ENCODE assay signal across 31 mouse cellular contexts in the genomic region with DNA sequence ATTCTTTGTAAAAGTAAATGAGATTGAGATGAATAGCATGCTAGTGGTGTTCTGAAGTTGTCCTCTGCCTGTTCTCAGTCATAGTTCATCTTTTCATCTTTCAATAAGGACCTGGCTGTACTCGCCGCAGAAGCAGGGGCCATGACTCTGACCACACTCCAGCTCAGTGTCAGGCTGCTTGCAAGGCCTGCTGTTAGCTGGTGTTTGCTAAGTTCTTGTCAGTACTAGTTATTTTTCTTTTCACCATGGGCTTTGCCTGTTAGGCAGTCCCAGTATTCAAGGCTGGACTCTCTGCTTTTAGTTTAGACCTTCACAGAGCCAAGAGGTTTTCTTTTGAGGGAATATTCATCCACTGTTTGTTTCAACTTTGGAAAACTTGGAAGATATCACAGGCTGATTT.
"Had no signal": no experiment of that assay in that cellular context is flagged by ENCODE, and none has a peak within 500 bp of the region (broad histone marks: within the 10 kb centered on the region; RNA-seq: fewer than 3 reads in every experiment).

No protein-coding gene starts in this region.

- ATAC-seq: liver, embryonic 12.5 days; liver, postnatal 0 days; lung, postnatal 0 days; midbrain, embryonic 13.5 days; midbrain, embryonic 15.5 days; midbrain, embryonic 16.5 days had no signal

- DNase-seq: left cerebral cortex, postnatal 4 days; liver; liver, embryonic 13.5 days; liver, postnatal 0 days; lung, adult 18-20 months; lung, adult 2 months; lung, embryonic 14.5 days; lung, postnatal 10 days; lung, postnatal 14 days; lung, postnatal 36 days; lung, postnatal 4 days had no signal

- H3K9me3 ChIP-seq: limb, embryonic 12.5 days; limb, embryonic 13.5 days; limb, embryonic 15.5 days; liver, embryonic 12.5 days; liver, embryonic 13.5 days; liver, embryonic 15.5 days; lung, embryonic 15.5 days; midbrain, embryonic 12.5 days; midbrain, embryonic 13.5 days; midbrain, embryonic 15.5 days; neural tube, embryonic 12.5 days; neural tube, embryonic 13.5 days had no signal

- H3K27ac ChIP-seq: limb, embryonic 10.5 days; limb, embryonic 12.5 days; limb, embryonic 13.5 days; limb, embryonic 15.5 days; liver, embryonic 12.5 days; liver, embryonic 13.5 days; liver, embryonic 14.5 days; liver, embryonic 15.5 days; lung, embryonic 15.5 days; macrophage; midbrain, embryonic 10.5 days; midbrain, embryonic 12.5 days; midbrain, embryonic 13.5 days; midbrain, embryonic 15.5 days; neural tube, embryonic 12.5 days; neural tube, embryonic 13.5 days had no signal

- H3K4me3 ChIP-seq: limb, embryonic 10.5 days; limb, embryonic 12.5 days; limb, embryonic 13.5 days; limb, embryonic 15.5 days; liver, embryonic 12.5 days; liver, embryonic 13.5 days; liver, embryonic 15.5 days; lung, embryonic 15.5 days; megakaryocyte, embryonic 14.5 days; midbrain, embryonic 10.5 days; midbrain, embryonic 12.5 days; midbrain, embryonic 13.5 days; midbrain, embryonic 15.5 days; myocyte; neural tube, embryonic 12.5 days; neural tube, embryonic 13.5 days had no signal

- H3K27me3 ChIP-seq: limb, embryonic 12.5 days; limb, embryonic 13.5 days; limb, embryonic 15.5 days; liver, embryonic 12.5 days; liver, embryonic 13.5 days; liver, embryonic 15.5 days; lung, embryonic 15.5 days; midbrain, embryonic 12.5 days; midbrain, embryonic 13.5 days; midbrain, embryonic 15.5 days; neural tube, embryonic 12.5 days; neural tube, embryonic 13.5 days had no signal

- H3K9ac ChIP-seq: limb, embryonic 12.5 days; limb, embryonic 13.5 days; limb, embryonic 15.5 days; liver, embryonic 12.5 days; liver, embryonic 13.5 days; liver, embryonic 14.5 days; liver, embryonic 15.5 days; liver, postnatal 0 days; lung, embryonic 14.5 days; lung, embryonic 15.5 days; midbrain, embryonic 12.5 days; midbrain, embryonic 13.5 days; midbrain, embryonic 15.5 days; neural tube, embryonic 12.5 days; neural tube, embryonic 13.5 days had no signal

- H3K4me1 ChIP-seq: limb, embryonic 12.5 days; liver, embryonic 12.5 days; liver, embryonic 13.5 days; liver, embryonic 15.5 days; midbrain, embryonic 12.5 days; midbrain, embryonic 13.5 days; midbrain, embryonic 15.5 days; neural tube, embryonic 12.5 days had no signal

- H3K36me3 ChIP-seq: limb, embryonic 12.5 days; limb, embryonic 15.5 days; liver, embryonic 12.5 days; liver, embryonic 13.5 days; liver, embryonic 15.5 days; lung, embryonic 15.5 days; midbrain, embryonic 10.5 days; midbrain, embryonic 12.5 days; midbrain, embryonic 13.5 days; midbrain, embryonic 15.5 days; neural tube, embryonic 12.5 days; neural tube, embryonic 13.5 days had no signal

- H3K4me2 ChIP-seq: limb, embryonic 12.5 days; limb, embryonic 13.5 days; limb, embryonic 15.5 days; liver, embryonic 11.5 days; liver, embryonic 12.5 days; liver, embryonic 13.5 days; liver, embryonic 15.5 days; lung, embryonic 14.5 days; lung, embryonic 15.5 days; midbrain, embryonic 12.5 days; midbrain, embryonic 13.5 days; midbrain, embryonic 15.5 days; neural tube, embryonic 12.5 days; neural tube, embryonic 13.5 days had no signal
